Mouse (Mus musculus) thymus, adult 2 months (tissue): ENCODE data around the gene Gad1.

Experiments
- CTCF ChIP-seq: fragments of 200-500 bp; IDR thresholded peaks from 2 replicates; pipeline ENCODE4 v1.5.1; 2012; ENCODE audit warnings: mild to moderate bottlenecking, control low read depth, low read length, moderate library complexity, borderline replicate concordance; ENCODE audit not compliant: control insufficient read depth, poor library complexity, insufficient read depth; ENCODE audit errors: extremely low read depth
- POLR2A ChIP-seq: fragments of 200-500 bp; IDR thresholded peaks from 2 replicates; pipeline ENCODE4 v1.6.1; 2012; ENCODE audit warnings: mild to moderate bottlenecking, low read length, control low read depth, moderate library complexity; ENCODE audit not compliant: control insufficient read depth, poor library complexity, insufficient read depth; ENCODE audit errors: extremely low read depth

- TF ChIP-seq CTCF (no peak), POLR2A (no peak)
These were observed 92.5 kb downstream of the Gad1 start for GRCm38 (mm10) chr2:70645266-70645780.
